Comparison of ENCODE assay signal across 7 mouse cellular contexts in genomic region chr4:32923436-32923835, GRCm38 (mm10). TPM values are rescaled to one million over a fixed set of nuclear protein-coding genes. Genes with fewer than 3 reads are reported as not detected.
A peak's percentile ranks its signal among the peaks of the same experiment; 100 is the strongest.
DNase-seq lines count a peak whose midpoint lies in the region; ATAC-seq lines count a peak whose summit lies in the region.

No protein-coding gene starts in this region.

- WGBS in hindbrain, embryonic 12.5 days, result 4% methylated on average over 10 of the region's 10 CpGs

- H3K36me3 ChIP-seq in hindbrain, embryonic 12.5 days, result no peaks in the 10 kb centered on the region

- peak; percentile 67 to 79 for DNase-seq in right cerebral cortex, postnatal 10 days (ENCODE audit: low spot score in 2 of 2)
- no peak for DNase-seq in right cerebral cortex, postnatal 36 days (ENCODE audit: low spot score in 2 of 2)
- peak; percentile 85 for DNase-seq in embryo, embryonic 11 days
- DNase-seq in retina, postnatal 1 day, result peak; percentile 73
- no peak for DNase-seq in left cerebral cortex, postnatal 25 days (ENCODE audit: low spot score in 2 of 2)
- DNase-seq in urinary bladder, adult 2 months (ENCODE audit: low spot score), result no peak

- H3K27ac ChIP-seq in hindbrain, embryonic 12.5 days, result peak overlapping the region; percentile 94

- H3K9ac ChIP-seq in hindbrain, embryonic 12.5 days, result peak overlapping the region; percentile 50

- peak; percentile 93 for ATAC-seq in hindbrain, embryonic 12.5 days (ENCODE audit: low FRiP score)

- peak overlapping the region; percentile 14 for H3K4me3 ChIP-seq in hindbrain, embryonic 12.5 days

- H3K4me1 ChIP-seq in hindbrain, embryonic 12.5 days, result peaks cover 46% of the 10 kb centered on the region

- H3K9me3 ChIP-seq in hindbrain, embryonic 12.5 days (replicated peaks), result no peaks in the 10 kb centered on the region

- peak overlapping the region; percentile 36 for H3K4me2 ChIP-seq in hindbrain, embryonic 12.5 days (replicated peaks)

- intact Hi-C loops in left cerebral cortex, postnatal 25 days (cut with DNase I), result no loop called here

- no peaks in the 10 kb centered on the region for H3K27me3 ChIP-seq in hindbrain, embryonic 12.5 days

RNA-seq across cellular contexts. Expression of gene Ankrd6, which starts 27.2 kb away (rescaled TPM):
- 25.7 and 27.5 TPM in 2 replicates for polyA plus RNA-seq in hindbrain, embryonic 12.5 days (2016; fragmentation: Nextera tagmentation; extraction: Ambion mirVana)
- total RNA-seq in left cerebral cortex, postnatal 25 days (2021), result 10 to 100 TPM; 43.3 to 51.8 TPM
- polyA plus RNA-seq in urinary bladder, adult 2 months (2012; rRNA removed), result 0.96 and 1.8 TPM in 2 replicates

RNA-seq across cellular contexts. Expression of gene Rragd, which starts 59.4 kb away (rescaled TPM):
- polyA plus RNA-seq in hindbrain, embryonic 12.5 days (2016; fragmentation: Nextera tagmentation; extraction: Ambion mirVana), result 40.1 and 44.2 TPM in 2 replicates
- total RNA-seq in left cerebral cortex, postnatal 25 days (2021), result 10 to 100 TPM; 84.7 to 88.3 TPM
- polyA plus RNA-seq in urinary bladder, adult 2 months (2012; rRNA removed), result 1.8 and 2.2 TPM in 2 replicates

Comparison
In these comparisons a context has a peak if more than half of its experiments do, and no peak if none do; other contexts are left out.
1. DNase-seq: peak in right cerebral cortex, postnatal 10 days (2 of 2), embryo, embryonic 11 days (single experiment) and retina, postnatal 1 day (single experiment); none in right cerebral cortex, postnatal 36 days (0 of 2), left cerebral cortex, postnatal 25 days (0 of 2) and urinary bladder, adult 2 months (single experiment).
2. RNA of gene Rragd, which starts 59.4 kb away (polyA plus RNA-seq): 40.1 to 44.2 TPM in hindbrain, embryonic 12.5 days; 1.8 to 2.2 TPM in urinary bladder, adult 2 months; every median in the first group is over 10 times any median in the second.